Mouse (Mus musculus): Measurements from ENCODE around the gene Csrnp1. TPM values are rescaled to one million over a fixed set of nuclear protein-coding genes. Genes with fewer than 3 reads are reported as not detected.

Csrnp1 gene
- polyA plus RNA-seq, 1 experiment from 2014 or later = 3.3 TPM

DNA sequence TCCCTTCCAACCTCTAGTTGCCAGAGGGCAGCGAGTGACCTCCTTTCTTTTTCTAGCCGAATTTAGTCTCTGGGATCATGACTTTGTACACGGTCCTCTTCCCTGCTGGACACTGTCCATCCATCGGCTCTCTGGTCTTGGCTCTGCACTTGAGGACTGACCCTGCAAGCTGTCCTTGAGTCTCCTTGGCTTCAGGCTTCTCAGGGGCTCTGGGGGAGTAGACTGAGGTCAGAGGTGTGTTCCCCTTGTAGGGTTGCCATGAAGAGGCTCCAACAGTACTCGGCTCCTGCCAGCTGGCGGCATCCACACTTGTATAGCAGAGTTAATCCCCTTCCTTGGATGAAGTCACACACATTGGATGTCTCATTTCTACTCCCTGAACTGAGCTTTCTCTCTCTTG, 15.2 kb upstream of the Csrnp1 start:
- peaks cover 10% of the 10 kb centered on the region; the same call in 1 of the 2 replicates for H3K27me3 ChIP-seq (ENCODE audit: poor library complexity, severe bottlenecking)
- no peaks in the 10 kb centered on the region for H3K9me3 ChIP-seq
- no peaks in the 10 kb centered on the region for H3K36me3 ChIP-seq (replicated peaks)
- DNase-seq (ENCODE audit: extremely low spot score, low spot score) = no peak
- H3K27ac ChIP-seq = no peak overlapping the region
- H3K4me3 ChIP-seq = no peak overlapping the region
- H3K4me1 ChIP-seq = peaks cover 21% of the 10 kb centered on the region
- WGBS = 88% methylated on average over 6 of the region's 6 CpGs

DNA sequence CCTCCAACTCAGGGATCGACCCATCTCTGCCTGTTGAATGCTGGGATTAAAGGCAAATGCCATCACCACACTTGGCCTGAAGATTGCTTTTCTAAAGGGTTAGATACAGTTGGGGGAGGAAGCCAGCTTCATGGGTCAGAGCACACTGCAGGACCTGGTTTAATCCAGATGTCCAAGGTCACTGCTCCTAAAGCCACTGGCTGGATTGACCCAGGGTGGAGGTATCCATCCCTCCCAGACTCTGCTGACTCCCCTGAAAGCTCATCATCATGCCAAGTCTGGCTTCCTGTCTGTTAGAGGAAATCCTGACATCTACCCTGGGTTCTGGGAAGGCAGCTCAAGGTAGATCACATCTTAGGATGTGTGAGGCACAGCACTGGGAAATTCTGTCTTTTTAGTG, 14.3 kb upstream of the Csrnp1 start:
- H3K4me3 ChIP-seq = no peak overlapping the region

GRCm38 (mm10) chr9:119996080-119996479, 11.6 kb upstream of the Csrnp1 start:
- no peak overlapping the region for H3K4me3 ChIP-seq
- H3K4me1 ChIP-seq = peaks cover 8% of the 10 kb centered on the region
- 90% methylated on average over 4 of the region's 4 CpGs for WGBS
- no peaks in the 10 kb centered on the region for H3K36me3 ChIP-seq (replicated peaks)
- H3K27ac ChIP-seq = no peak overlapping the region
- H3K27me3 ChIP-seq (ENCODE audit: poor library complexity, severe bottlenecking) = 0 out of 2 replicates have a peak, but pooled peaks cover 12% of the 10 kb centered on the region
- no peak for DNase-seq (ENCODE audit: extremely low spot score, low spot score)
- no peaks in the 10 kb centered on the region for H3K9me3 ChIP-seq

More for the DNA sequence above, 14.3 kb upstream of the Csrnp1 start:
- H3K27me3 ChIP-seq (ENCODE audit: poor library complexity, severe bottlenecking) = peaks cover 10% of the 10 kb centered on the region; the same call in 1 of the 2 replicates
- no peaks in the 10 kb centered on the region for H3K9me3 ChIP-seq
- WGBS = 72% methylated on average over 1 of the region's 1 CpGs
- DNase-seq (ENCODE audit: extremely low spot score, low spot score) = no peak
- H3K36me3 ChIP-seq (replicated peaks) = no peaks in the 10 kb centered on the region
- H3K27ac ChIP-seq = no peak overlapping the region
- H3K4me1 ChIP-seq = peaks cover 14% of the 10 kb centered on the region

GRCm38 (mm10) chr9:119994207-119994606, 9.7 kb upstream of the Csrnp1 start:
- Histone ChIP-seq H3K36me3 (replicated peaks) (no peaks in the 10 kb centered on the region), H3K9me3 (no peaks in the 10 kb centered on the region), H3K4me3 (no peak overlapping the region), H3K27me3 (ENCODE audit: poor library complexity, severe bottlenecking) (0 out of 2 replicates have a peak, but pooled peaks cover 10% of the 10 kb centered on the region), H3K27ac (no peak overlapping the region), H3K4me1 (peaks cover 8% of the 10 kb centered on the region)
- 76% methylated on average over 7 of the region's 7 CpGs for WGBS
- DNase-seq (ENCODE audit: extremely low spot score, low spot score) = no peak

DNA sequence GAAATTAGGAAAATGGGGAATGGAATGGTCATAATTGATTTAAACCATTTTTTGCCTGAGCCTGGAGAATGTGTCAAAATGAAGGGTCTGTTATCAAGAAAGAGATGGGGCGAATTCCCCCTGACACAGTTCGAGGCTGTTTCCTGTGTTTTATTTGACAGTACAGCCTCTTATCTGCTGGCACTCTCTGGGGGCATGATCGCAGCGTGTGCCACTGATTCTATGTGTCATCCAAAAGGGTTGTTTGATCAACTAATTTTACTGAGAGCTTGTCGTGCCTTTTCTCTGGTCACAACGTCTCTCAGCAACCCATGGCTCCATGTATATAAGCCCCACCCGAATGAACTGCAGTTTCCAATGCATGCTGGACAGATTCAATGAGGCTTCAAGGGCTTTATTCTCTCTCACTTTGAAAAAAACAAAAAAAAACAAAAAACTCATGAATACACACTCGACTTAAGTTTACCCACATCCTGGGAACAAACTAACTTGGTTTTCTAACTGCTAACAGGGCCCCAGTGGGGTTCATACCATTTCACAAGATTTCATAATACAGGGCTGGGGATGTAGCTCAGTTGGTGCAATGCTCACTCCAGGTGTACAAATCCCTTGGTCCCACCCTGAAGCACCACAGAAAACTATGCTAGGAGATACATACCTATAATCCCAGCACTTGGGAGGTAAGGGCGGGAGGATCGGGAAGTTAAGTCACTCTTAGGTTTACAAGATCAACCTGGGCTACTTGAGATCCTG, 8.8 kb upstream of the Csrnp1 start:
- Histone ChIP-seq H3K27ac (no peak overlapping the region), H3K4me3 (no peak overlapping the region), H3K9me3 (no peaks in the 10 kb centered on the region), H3K27me3 (ENCODE audit: poor library complexity, severe bottlenecking) (0 out of 2 replicates have a peak, but pooled peaks cover 8% of the 10 kb centered on the region), H3K4me1 (peaks cover 8% of the 10 kb centered on the region), H3K36me3 (replicated peaks) (no peaks in the 10 kb centered on the region)
- 86% methylated on average over 10 of the region's 10 CpGs for whole genome bisulfite sequencing
- no peak for DNase-seq (ENCODE audit: extremely low spot score, low spot score)

DNA sequence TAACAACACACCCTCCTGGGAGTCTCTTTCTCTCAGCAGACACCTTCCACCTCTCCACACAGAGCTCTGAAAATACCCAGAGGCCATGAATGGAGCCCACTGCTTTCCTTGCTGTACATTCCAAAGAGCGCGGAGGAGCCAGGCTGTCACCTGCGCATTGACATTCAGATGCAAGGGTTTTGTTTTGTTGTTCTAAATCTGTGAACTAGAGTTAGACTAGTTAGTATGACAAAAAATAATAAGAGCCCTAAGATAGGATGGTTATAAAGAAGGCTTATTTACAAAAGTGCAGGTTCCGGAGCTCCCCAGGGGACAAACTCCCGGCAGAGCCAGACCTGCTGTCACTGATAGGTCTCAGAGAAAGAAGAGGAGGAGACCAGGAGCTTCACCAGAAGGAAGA, 6.9 kb upstream of the Csrnp1 start:
- 8% methylated on average over 5 of the region's 5 CpGs for WGBS
- Histone ChIP-seq H3K4me3 (no peak overlapping the region), H3K36me3 (replicated peaks) (no peaks in the 10 kb centered on the region), H3K27me3 (ENCODE audit: poor library complexity, severe bottlenecking) (0 out of 2 replicates have a peak, but pooled peaks cover 8% of the 10 kb centered on the region), H3K4me1 (peaks cover 8% of the 10 kb centered on the region), H3K9me3 (no peaks in the 10 kb centered on the region), H3K27ac (no peak overlapping the region)
- DNase-seq (ENCODE audit: extremely low spot score, low spot score) = no peak

- 48% methylated on average over 7 of the region's 7 CpGs for WGBS
- no peak for DNase-seq (ENCODE audit: extremely low spot score, low spot score)
Observed at GRCm38 (mm10) chr9:119988304-119988703, 3.8 kb upstream of the Csrnp1 start.

DNA sequence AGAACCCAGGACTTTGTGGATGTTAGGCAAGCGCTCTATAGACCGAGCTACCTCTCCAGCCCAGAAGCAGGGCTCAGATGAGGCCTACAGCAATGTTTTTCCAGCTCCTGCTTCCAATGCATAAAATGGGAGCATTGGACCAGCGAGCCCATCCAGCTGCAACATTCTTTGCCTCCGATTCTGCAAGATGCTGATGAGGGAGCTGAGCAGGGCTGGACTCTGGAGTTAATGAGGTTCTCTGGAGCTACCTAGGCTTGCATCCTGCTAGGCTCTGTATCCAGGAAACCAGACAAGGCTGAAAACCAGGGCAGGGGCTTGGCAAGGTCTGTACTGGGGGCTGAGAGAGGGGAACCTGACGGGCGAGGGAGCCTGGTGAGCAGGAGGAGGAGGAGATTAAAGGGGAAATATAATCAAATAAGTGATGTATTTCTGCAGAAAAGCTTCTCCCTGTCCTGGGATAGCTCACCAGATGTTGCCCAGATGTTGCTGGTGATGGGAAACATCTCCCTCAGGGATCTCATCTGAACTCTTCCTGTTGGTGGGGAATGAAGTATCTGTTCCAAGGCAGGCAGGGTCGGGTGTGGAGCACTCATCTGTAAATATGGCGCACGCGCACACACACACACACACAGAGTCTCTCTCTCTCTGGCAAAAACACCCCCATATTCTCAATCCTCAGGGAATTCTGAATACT, 1.6 kb upstream of the Csrnp1 start:
- DNase-seq (ENCODE audit: extremely low spot score, low spot score) = no peak
- no peak overlapping the region for H3K4me3 ChIP-seq
- no peaks in the 10 kb centered on the region for H3K9me3 ChIP-seq
- H3K27ac ChIP-seq = no peak overlapping the region
- H3K27me3 ChIP-seq (ENCODE audit: poor library complexity, severe bottlenecking) = peaks cover 20% of the 10 kb centered on the region; the same call in 1 of the 2 replicates
- peaks cover 41% of the 10 kb centered on the region for H3K4me1 ChIP-seq
- 89% methylated on average over 10 of the region's 10 CpGs for WGBS
- H3K36me3 ChIP-seq (replicated peaks) = no peaks in the 10 kb centered on the region

More at GRCm38 (mm10) chr9:119988304-119988703, 3.8 kb upstream of the Csrnp1 start:
- Histone ChIP-seq H3K4me1 (peaks cover 26% of the 10 kb centered on the region), H3K4me3 (no peak overlapping the region), H3K36me3 (replicated peaks) (no peaks in the 10 kb centered on the region), H3K9me3 (no peaks in the 10 kb centered on the region), H3K27ac (no peak overlapping the region), H3K27me3 (ENCODE audit: poor library complexity, severe bottlenecking) (peaks cover 24% of the 10 kb centered on the region; the same call in 1 of the 2 replicates)

DNA sequence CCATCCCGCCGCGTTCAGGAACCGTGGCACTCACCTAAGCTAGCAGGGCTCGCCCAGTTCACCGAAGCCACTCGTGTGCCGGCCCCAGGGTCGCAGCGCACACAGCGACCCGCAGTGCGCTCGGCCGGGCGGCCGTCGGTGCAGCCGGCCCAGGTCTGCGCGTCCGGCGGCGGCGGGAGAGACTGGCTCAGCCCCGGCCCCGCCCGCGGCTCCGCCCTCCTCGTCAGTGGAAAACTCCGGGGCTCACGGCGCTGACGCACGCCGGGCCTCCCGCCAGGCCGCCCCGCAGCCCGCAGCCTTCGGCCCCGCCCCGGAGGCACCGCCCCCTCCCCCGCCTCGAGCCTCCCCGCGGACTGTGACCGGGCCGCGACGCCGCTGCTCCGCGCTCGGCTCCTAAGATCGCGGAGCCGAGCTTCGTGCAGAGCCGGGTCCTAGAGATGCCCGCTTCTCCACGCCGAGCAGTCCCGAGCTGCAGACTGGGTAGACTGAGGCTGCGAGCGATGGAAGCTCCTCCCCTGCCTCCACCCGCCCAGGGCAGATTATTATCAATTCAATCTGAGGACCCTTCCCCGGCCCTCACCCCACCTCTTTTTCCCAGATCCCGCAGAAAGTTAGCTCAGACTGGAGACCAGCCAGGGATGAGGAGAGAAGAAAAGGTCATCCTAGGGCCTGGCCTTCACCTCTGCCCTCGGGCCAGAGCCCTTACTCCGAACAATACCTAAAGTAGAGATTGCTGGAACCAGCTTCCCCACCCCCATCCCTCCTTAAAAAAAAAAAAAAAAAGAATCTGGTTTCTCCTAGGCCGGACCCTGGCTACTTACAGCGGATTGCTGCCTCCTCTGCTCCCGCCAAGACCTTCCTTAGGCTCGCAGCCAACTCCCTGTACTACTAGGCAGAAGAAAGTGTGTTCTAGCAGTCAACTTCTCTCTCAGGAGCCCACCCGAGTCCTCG, 598 bp downstream of the Csrnp1 start:
- H3K27me3 ChIP-seq (ENCODE audit: poor library complexity, severe bottlenecking) = peaks cover 20% of the 10 kb centered on the region; the same call in 1 of the 2 replicates
- H3K4me1 ChIP-seq = peaks cover 63% of the 10 kb centered on the region
- under 1% methylated on average over 79 of the region's 79 CpGs for WGBS
- H3K9me3 ChIP-seq = no peaks in the 10 kb centered on the region
- peak; percentile 76 for DNase-seq (ENCODE audit: extremely low spot score, low spot score)
- peak overlapping the region; percentile 86 for H3K27ac ChIP-seq
- no peaks in the 10 kb centered on the region for H3K36me3 ChIP-seq (replicated peaks)
- H3K4me3 ChIP-seq = peak overlapping the region; percentile 74

DNA sequence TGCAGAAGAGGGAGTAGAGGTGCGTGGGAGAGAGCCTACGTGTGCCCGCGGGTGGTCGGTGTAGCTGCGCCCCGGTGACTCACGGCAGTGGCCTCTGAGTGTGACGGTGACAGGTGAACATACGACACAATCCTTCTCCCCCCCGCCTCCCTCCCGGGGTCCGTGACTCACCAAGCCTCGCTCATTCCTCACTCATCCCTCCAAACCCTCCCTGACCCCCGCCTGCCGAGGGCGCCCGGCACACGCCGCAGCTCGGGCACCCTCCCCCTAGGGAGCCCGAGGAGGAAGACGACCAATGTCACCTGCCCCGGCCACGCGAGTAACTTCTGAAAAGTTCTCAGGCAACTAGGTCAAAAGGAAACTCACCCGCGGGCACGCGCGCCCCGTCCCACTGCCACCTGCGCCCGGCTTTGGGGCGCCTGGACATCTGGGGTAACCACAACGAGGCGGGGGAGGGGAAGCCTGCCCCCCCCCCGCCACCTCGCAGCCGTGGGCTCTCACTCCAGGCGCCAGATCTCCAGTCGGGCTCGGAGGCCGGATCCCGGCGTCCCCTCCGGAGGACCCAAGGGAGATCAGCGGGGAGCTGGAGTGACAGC, 1.4 kb downstream of the Csrnp1 start:
- Histone ChIP-seq H3K27me3 (ENCODE audit: poor library complexity, severe bottlenecking) (peaks cover 20% of the 10 kb centered on the region; the same call in 1 of the 2 replicates), H3K27ac (peak overlapping the region; percentile 86), H3K4me1 (peaks cover 71% of the 10 kb centered on the region), H3K36me3 (replicated peaks) (no peaks in the 10 kb centered on the region), H3K4me3 (peak overlapping the region; percentile 74), H3K9me3 (no peaks in the 10 kb centered on the region)
- under 1% methylated on average over 48 of the region's 48 CpGs for WGBS
- DNase-seq (ENCODE audit: extremely low spot score, low spot score) = no peak

- Histone ChIP-seq H3K4me1 (peaks cover 78% of the 10 kb centered on the region), H3K4me3 (peak overlapping the region; percentile 74), H3K36me3 (replicated peaks) (no peaks in the 10 kb centered on the region), H3K9me3 (no peaks in the 10 kb centered on the region), H3K27me3 (ENCODE audit: poor library complexity, severe bottlenecking) (peaks cover 20% of the 10 kb centered on the region; the same call in 1 of the 2 replicates), H3K27ac (peak overlapping the region; percentile 87)
- WGBS = under 1% methylated on average over 11 of the region's 11 CpGs
- peak; percentile 57 for DNase-seq (ENCODE audit: extremely low spot score, low spot score)
Observed at GRCm38 (mm10) chr9:119982241-119982811, 2.1 kb downstream of the Csrnp1 start.
